Mouse (Mus musculus) kidney, adult 11 months (tissue): Measurements from ENCODE around the gene Exosc9.

Experiments used
- DNase-seq: peaks from one replicate; pipeline ENCODE4 v3.0.0; 2022

Gene Exosc9

GRCm38 (mm10) chr3:36552406-36553047, at the start of gene Exosc9:
Exosc9 (plus strand) TSS chr3:36552606.
- peak; percentile 90 for DNase-seq

GRCm38 (mm10) chr3:36505306-36505705, 47.1 kb upstream of the Exosc9 start:
- no peak for DNase-seq

GRCm38 (mm10) chr3:36505809-36506735, 46.3 kb upstream of the Exosc9 start:
- no peak for DNase-seq

- DNase-seq, result no peak
Measured at GRCm38 (mm10) chr3:36511491-36511890, 40.9 kb upstream of the Exosc9 start.

GRCm38 (mm10) chr3:36516196-36516595, 36.2 kb upstream of the Exosc9 start:
- DNase-seq, result no peak

GRCm38 (mm10) chr3:36521073-36522060, 31.0 kb upstream of the Exosc9 start, which contains the start of gene Gm11549:
Gm11549 (minus strand) TSS chr3:36521813.
- DNase-seq, result no peak

- DNase-seq, result no peak
Measured at GRCm38 (mm10) chr3:36522137-36522536, 30.3 kb upstream of the Exosc9 start.

- no peak for DNase-seq
Measured at GRCm38 (mm10) chr3:36524466-36524865, 27.9 kb upstream of the Exosc9 start.

GRCm38 (mm10) chr3:36530345-36530744, 22.1 kb upstream of the Exosc9 start:
- DNase-seq, result no peak

GRCm38 (mm10) chr3:36530781-36531180, 21.6 kb upstream of the Exosc9 start:
- DNase-seq, result no peak

- DNase-seq, result no peak
Measured at GRCm38 (mm10) chr3:36531242-36531641, 21.2 kb upstream of the Exosc9 start.

GRCm38 (mm10) chr3:36531979-36532542, 20.3 kb upstream of the Exosc9 start:
- no peak for DNase-seq

GRCm38 (mm10) chr3:36532738-36533137, 19.7 kb upstream of the Exosc9 start:
- no peak for DNase-seq

- no peak for DNase-seq
Measured at GRCm38 (mm10) chr3:36533201-36533672, 19.2 kb upstream of the Exosc9 start.

- no peak for DNase-seq
Measured at GRCm38 (mm10) chr3:36536041-36536440, 16.4 kb upstream of the Exosc9 start.

- no peak for DNase-seq
Measured at GRCm38 (mm10) chr3:36537701-36538470, 14.5 kb upstream of the Exosc9 start.

GRCm38 (mm10) chr3:36540756-36541155, 11.7 kb upstream of the Exosc9 start:
- no peak for DNase-seq

GRCm38 (mm10) chr3:36541399-36541798, 11.0 kb upstream of the Exosc9 start:
- no peak for DNase-seq

GRCm38 (mm10) chr3:36544961-36545360, 7.4 kb upstream of the Exosc9 start:
- DNase-seq, result no peak

- no peak for DNase-seq
Measured at GRCm38 (mm10) chr3:36551343-36551742, 1.1 kb upstream of the Exosc9 start.

- peak; percentile 7 for DNase-seq
Measured at GRCm38 (mm10) chr3:36551851-36552384, 488 bp upstream of the Exosc9 start.
